Mouse (Mus musculus) CH12.LX (cell line): ENCODE data around the gene Klhl26.

ENCODE experiments used
- CHD1 ChIP-seq: IDR thresholded peaks from 2 replicates; pipeline ENCODE4 v1.6.1; 2012; ENCODE audit warnings: low read depth, low read length, improper control_type of control experiment, inconsistent platforms
- CHD2 ChIP-seq: IDR thresholded peaks from 2 replicates; pipeline ENCODE4 v1.6.1; 2011; ENCODE audit warnings: low read length, improper control_type of control experiment
- MAFK ChIP-seq: IDR thresholded peaks from 2 replicates; pipeline ENCODE4 v1.6.1; 2011; ENCODE audit warnings: low read length, improper control_type of control experiment; ENCODE audit not compliant: insufficient replicate concordance
- MXI1 ChIP-seq: IDR thresholded peaks from 2 replicates; pipeline ENCODE4 v1.6.1; 2011; ENCODE audit warnings: mild to moderate bottlenecking, low read depth, low read length, improper control_type of control experiment
- UBTF ChIP-seq: IDR thresholded peaks from 2 replicates; pipeline ENCODE4 v1.6.1; 2012; ENCODE audit warnings: low read depth, mild to moderate bottlenecking, inconsistent platforms, low read length, improper control_type of control experiment, moderate library complexity
- USF2 ChIP-seq: conservative IDR thresholded peaks from 2 replicates; pipeline ENCODE4 v1.6.1; 2011; ENCODE audit warnings: low read depth, low read length, improper control_type of control experiment

DNA sequence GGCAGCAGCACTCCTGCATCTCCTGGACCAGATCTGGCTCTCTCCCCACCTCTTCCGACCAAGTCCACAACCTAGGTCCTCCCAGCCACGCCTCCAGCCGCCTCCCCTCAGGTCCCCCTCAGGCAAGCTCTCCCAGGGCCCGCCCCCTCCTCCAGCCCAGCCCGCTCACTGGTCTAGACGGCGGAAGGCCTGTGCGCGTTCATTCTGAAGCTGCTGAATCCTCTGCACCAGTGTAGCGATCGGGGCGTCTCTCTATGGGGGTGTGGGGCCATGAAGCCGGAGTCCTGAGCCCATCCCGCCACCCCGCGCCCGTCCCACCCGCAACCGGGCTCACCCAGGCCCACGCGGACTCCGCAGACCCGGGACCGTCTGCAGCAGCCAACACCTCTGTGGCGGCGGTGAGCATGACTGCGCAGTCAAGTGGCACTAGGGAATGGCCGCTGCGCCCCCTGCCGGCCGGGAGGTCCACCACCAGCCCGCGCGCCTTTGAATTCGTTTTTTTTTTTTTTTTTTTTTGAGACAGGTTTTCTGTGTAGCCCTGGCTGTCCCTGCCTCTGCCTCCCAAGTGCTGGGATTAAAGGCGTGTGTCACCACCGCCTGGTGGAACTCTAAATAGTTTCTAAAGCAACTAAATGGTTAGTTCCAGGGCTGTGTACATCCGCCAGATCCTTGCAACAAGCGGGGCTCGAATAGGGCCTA, 29.7 kb upstream of the Klhl26 start, which contains the start of gene Rex1bd:
- TF ChIP-seq CHD1: no peak; the same call in 1 of the 2 replicates
- TF ChIP-seq MXI1: peak; percentile 75
- no peak; the same call in 1 of the 2 replicates for TF ChIP-seq UBTF
- TF ChIP-seq MAFK: no peak
- no peak for TF ChIP-seq USF2
- TF ChIP-seq CHD2: peak; percentile 71
